Mouse (Mus musculus) stomach, embryonic 14.5 days (tissue): ENCODE data around the gene Ece1. TPM values are rescaled to one million over a fixed set of nuclear protein-coding genes. Genes with fewer than 3 reads are reported as not detected.
A peak's percentile ranks its signal among the peaks of the same experiment; 100 is the strongest.
"Not testable (repeated sequence)": the region's sequence is repeated elsewhere in the genome, so short reads cannot be mapped to it uniquely, and the experiment has no call there.

Experiments used
- ATAC-seq: fragments of 200-750 bp; cut with Nextera tagmentation; 2 replicates; pipeline ENCODE4 v1.8.0; 2017; ENCODE audit warnings: low read depth, moderate TSS enrichment; ENCODE audit not compliant: insufficient number of reproducible peaks, insufficient read depth, low FRiP score
- H3K27ac ChIP-seq: fragments of 300-500 bp; sonication (generic); 2 replicates; pipeline ENCODE4 v1.5.1; 2014; ENCODE audit warnings: mild to moderate bottlenecking, low read length, moderate library complexity, mixed read lengths
- H3K27me3 ChIP-seq: fragments of 300-500 bp; sonication (generic); 2 replicates; pipeline ENCODE4 v1.6.1; 2014; ENCODE audit warnings: low read length, control low read depth, mixed read lengths; ENCODE audit not compliant: control insufficient read depth, insufficient read depth
- H3K36me3 ChIP-seq: fragments of 300-500 bp; sonication (generic); 2 replicates; pipeline ENCODE4 v1.6.1; 2014; ENCODE audit warnings: mild to moderate bottlenecking, control low read depth, low read length, moderate library complexity, mixed read lengths; ENCODE audit not compliant: control insufficient read depth, insufficient read depth
- H3K4me1 ChIP-seq: fragments of 300-500 bp; sonication (generic); 2 replicates; pipeline ENCODE4 v1.6.1; 2014; ENCODE audit warnings: low read length, control low read depth, mixed read lengths; ENCODE audit not compliant: control insufficient read depth, insufficient read depth
- H3K4me2 ChIP-seq: fragments of 300-500 bp; sonication (generic); replicated peaks from 2 replicates; pipeline ENCODE4 v1.6.1; 2014; ENCODE audit warnings: low read depth, low read length, control low read depth
- H3K4me3 ChIP-seq: fragments of 300-500 bp; sonication (generic); 2 replicates; pipeline ENCODE4 v1.5.1; 2014; ENCODE audit warnings: low read depth, low read length, control low read depth
- H3K9ac ChIP-seq: fragments of 300-500 bp; sonication (generic); replicated peaks from 2 replicates; pipeline ENCODE4 v1.6.1; 2014; ENCODE audit warnings: low read depth, mild to moderate bottlenecking, control low read depth, low read length, moderate library complexity, mixed read lengths
- H3K9me3 ChIP-seq: fragments of 300-500 bp; sonication (generic); 2 replicates; pipeline ENCODE4 v1.6.1; 2016; ENCODE audit warnings: low read depth, low read length, control low read depth; ENCODE audit not compliant: control insufficient read depth
- WGBS: fragments of 180-500 bp; shearing (Covaris S2); extraction: QIAGEN DNeasy Blood & Tissue Kit; methylation state at CpG from one replicate; pipeline ENCODE4 v1.1.7; 2014; 5-methylcytosine and 5-hydroxymethylcytosine counted together
- polyA plus RNA-seq: library from polyadenylated mRNA; unstranded; fragments of >200 nt; fragmentation: Nextera tagmentation; extraction: Ambion mirVana; gene quantifications from 2 replicates; pipeline ENCODE4 v1.2.1, GENCODE M21; 2014

Gene Ece1
- polyA plus RNA-seq, 1 experiment from 2014 or later, result 80.6 TPM

GRCm38 (mm10) chr4:137964585-137964930 is 102.5 kb downstream of the Ece1 start:
- Histone ChIP-seq H3K9ac (no peak overlapping the region), H3K36me3 (peaks cover 32% of the 10 kb centered on the region), H3K4me2 (no peak overlapping the region), H3K27ac (no peak overlapping the region), H3K9me3 (no peaks in the 10 kb centered on the region), H3K27me3 (no peaks in the 10 kb centered on the region), H3K4me3 (no peak overlapping the region), H3K4me1 (no peaks in the 10 kb centered on the region)
- 95% methylated on average over 11 of the region's 11 CpGs for WGBS
- no peak for ATAC-seq

- ATAC-seq, result peak; percentile 39; the same call in 1 of the 2 replicates
- Histone ChIP-seq H3K27ac (no peak overlapping the region), H3K9ac (no peak overlapping the region), H3K9me3 (no peaks in the 10 kb centered on the region), H3K4me1 (no peaks in the 10 kb centered on the region), H3K27me3 (no peaks in the 10 kb centered on the region), H3K36me3 (peaks cover 6% of the 10 kb centered on the region; the same call in 1 of the 2 replicates), H3K4me2 (no peak overlapping the region), H3K4me3 (no peak overlapping the region)
- 9% methylated on average over 9 of the region's 9 CpGs for WGBS
Measured at GRCm38 (mm10) chr4:137968203-137968602, 106.2 kb downstream of the Ece1 start.

- H3K4me1 ChIP-seq, H3K9me3 ChIP-seq, H3K36me3 ChIP-seq, H3K4me2 ChIP-seq, ATAC-seq, H3K27me3 ChIP-seq, H3K27ac ChIP-seq, H3K9ac ChIP-seq, H3K4me3 ChIP-seq: not testable (repeated sequence)
- no CpG with 5 or more reads among the region's 11 CpGs for WGBS
Measured at GRCm38 (mm10) chr4:137970623-137971199, 108.7 kb downstream of the Ece1 start.

GRCm38 (mm10) chr4:137974856-137975432 is 112.9 kb downstream of the Ece1 start:
- no CpG with 5 or more reads among the region's 11 CpGs for WGBS
- not testable (repeated sequence) for ATAC-seq, H3K9me3 ChIP-seq

GRCm38 (mm10) chr4:137979066-137979644 is 117.1 kb downstream of the Ece1 start:
- H3K9ac ChIP-seq, H3K36me3 ChIP-seq, H3K4me3 ChIP-seq, H3K4me2 ChIP-seq, ATAC-seq, H3K9me3 ChIP-seq, H3K27me3 ChIP-seq, H3K27ac ChIP-seq, H3K4me1 ChIP-seq: not testable (repeated sequence)
- WGBS, result no CpG with 5 or more reads among the region's 11 CpGs

More at GRCm38 (mm10) chr4:137974856-137975432, 112.9 kb downstream of the Ece1 start:
- not testable (repeated sequence) for H3K27ac ChIP-seq, H3K4me1 ChIP-seq, H3K27me3 ChIP-seq, H3K4me3 ChIP-seq, H3K4me2 ChIP-seq, H3K9ac ChIP-seq, H3K36me3 ChIP-seq

GRCm38 (mm10) chr4:137982869-137983268 is 120.8 kb downstream of the Ece1 start:
- no peak overlapping the region for H3K9ac ChIP-seq
- no peaks in the 10 kb centered on the region for H3K9me3 ChIP-seq
- no peak overlapping the region for H3K4me3 ChIP-seq
- H3K4me2 ChIP-seq, result no peak overlapping the region
- no peaks in the 10 kb centered on the region for H3K36me3 ChIP-seq
- ATAC-seq, result no peak
- H3K27me3 ChIP-seq, result no peaks in the 10 kb centered on the region
- H3K4me1 ChIP-seq, result 0 out of 2 replicates have a peak, but pooled peaks cover 4% of the 10 kb centered on the region
- WGBS, result 62% methylated on average over 1 of the region's 1 CpGs
- H3K27ac ChIP-seq, result no peak overlapping the region

- no peaks in the 10 kb centered on the region for H3K36me3 ChIP-seq
- H3K27me3 ChIP-seq, result no peaks in the 10 kb centered on the region
- no peak overlapping the region for H3K4me3 ChIP-seq
- H3K27ac ChIP-seq, result no peak overlapping the region
- H3K9ac ChIP-seq, result no peak overlapping the region
- ATAC-seq, result no peak
- no peaks in the 10 kb centered on the region for H3K9me3 ChIP-seq
- H3K4me1 ChIP-seq, result 0 out of 2 replicates have a peak, but pooled peaks cover 4% of the 10 kb centered on the region
- no peak overlapping the region for H3K4me2 ChIP-seq
- 34% methylated on average over 10 of the region's 10 CpGs for WGBS
Measured at GRCm38 (mm10) chr4:137984212-137984611, 122.2 kb downstream of the Ece1 start.

- H3K9ac ChIP-seq, result no peak overlapping the region
- H3K4me2 ChIP-seq, result no peak overlapping the region
- H3K27me3 ChIP-seq, result no peaks in the 10 kb centered on the region
- H3K9me3 ChIP-seq, result no peaks in the 10 kb centered on the region
- no peaks in the 10 kb centered on the region for H3K36me3 ChIP-seq
- ATAC-seq, result no peak
- no peak overlapping the region for H3K27ac ChIP-seq
- 66% methylated on average over 5 of the region's 5 CpGs for WGBS
- H3K4me1 ChIP-seq, result 0 out of 2 replicates have a peak, but pooled peaks cover 4% of the 10 kb centered on the region
- H3K4me3 ChIP-seq, result no peak overlapping the region
Measured at GRCm38 (mm10) chr4:137984746-137985145, 122.7 kb downstream of the Ece1 start.
